Mouse (Mus musculus): ENCODE measurements at regions not wholly inside any gene's neighbourhood (a gene's known extent, or its start where the extent isn't known, plus 50 kb on each side); places are given as distances from the start of the nearest gene placed in this dataset.
"Not testable (repeated sequence)": the region's sequence is repeated elsewhere in the genome, so short reads cannot be mapped to it uniquely, and the experiment has no call there.

DNA sequence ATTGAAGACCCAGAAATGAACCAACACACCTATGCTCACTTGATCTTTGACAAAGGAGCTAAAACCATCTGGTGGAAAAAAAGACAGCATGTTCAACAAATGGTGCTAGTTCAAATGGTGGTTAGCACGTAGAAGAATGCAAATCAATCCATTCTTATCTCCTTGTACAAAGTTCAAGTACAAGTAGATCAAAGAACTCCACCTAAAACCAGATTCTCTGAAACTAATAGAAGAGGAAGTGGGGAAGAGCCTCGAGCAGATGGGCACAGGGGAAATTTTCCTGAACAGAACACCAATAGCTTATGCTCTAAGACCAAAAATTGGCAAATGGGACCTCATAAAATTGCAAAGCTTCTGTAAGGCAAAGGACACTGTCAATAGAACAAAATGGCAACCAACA is 125.6 kb downstream of the Qdpr start:
- not testable (repeated sequence) for TF ChIP-seq CTCF (IDR thresholded peaks at IDR 0.05; ENCODE audit: low read depth, low read length); POLR2A (IDR thresholded peaks at IDR 0.05; ENCODE audit: borderline replicate concordance, low read depth, low read length)
